Mouse (Mus musculus) E14TG2a.4 (cell line): ENCODE data around the gene Gm3646.

Experiments
- H3K27me3 ChIP-seq: 2 replicates; pipeline ENCODE4 v1.6.1; 2014; ENCODE audit warnings: low read length, control low read depth; ENCODE audit not compliant: insufficient read depth
- H3K36me3 ChIP-seq: 2 replicates; pipeline ENCODE4 v1.6.1; 2014; ENCODE audit warnings: low read length, control low read depth; ENCODE audit not compliant: insufficient read depth
- H3K4me1 ChIP-seq: replicated peaks from 2 replicates; pipeline ENCODE4 v1.6.1; 2014; ENCODE audit warnings: low read depth, low read length, control low read depth
- H3K4me3 ChIP-seq: replicated peaks from 2 replicates; pipeline ENCODE4 v1.5.1; 2014; ENCODE audit warnings: mild to moderate bottlenecking, low read length
- H3K9me3 ChIP-seq: 2 replicates; pipeline ENCODE4 v1.6.1; 2014; ENCODE audit warnings: low read length, control low read depth
- CTCF ChIP-seq: conservative IDR thresholded peaks from 2 replicates; pipeline ENCODE4 v1.5.1; 2014; ENCODE audit warnings: low read length
- NANOG ChIP-seq: IDR thresholded peaks from 2 replicates; pipeline ENCODE4 v1.6.1; 2014; ENCODE audit warnings: borderline replicate concordance, low read length, mixed read lengths
- POU5F1 ChIP-seq: IDR thresholded peaks from 2 replicates; pipeline ENCODE4 v1.6.1; 2014; ENCODE audit warnings: low read length, borderline replicate concordance

The Gm3646 gene

DNA sequence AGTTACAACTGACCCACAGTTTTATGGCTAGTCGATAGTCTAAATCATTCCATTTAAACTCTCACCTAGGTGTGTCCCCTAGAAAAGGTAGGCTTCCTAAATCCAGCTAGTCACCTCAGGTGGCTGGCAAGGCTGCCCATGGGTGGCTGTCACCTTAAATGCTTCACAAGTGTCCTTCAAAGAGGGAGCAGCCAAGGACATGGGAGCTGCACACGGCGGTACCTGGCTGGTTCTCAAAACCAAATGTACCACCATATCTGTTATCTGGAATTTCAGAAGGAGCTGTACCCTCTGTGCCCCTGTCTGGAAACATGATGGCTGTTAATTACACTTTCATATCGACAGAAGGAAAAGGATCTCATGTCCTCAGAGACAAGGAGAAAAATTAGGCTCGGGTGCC lies 31.6 kb downstream of the Gm3646 start:
- Histone ChIP-seq H3K27me3 (no peaks in the 10 kb centered on the region), H3K4me3 (no peak overlapping the region), H3K4me1 (peaks cover 17% of the 10 kb centered on the region), H3K9me3 (no peaks in the 10 kb centered on the region), H3K36me3 (no peaks in the 10 kb centered on the region)
- TF ChIP-seq POU5F1 (no peak), NANOG (no peak), CTCF (no peak)

DNA sequence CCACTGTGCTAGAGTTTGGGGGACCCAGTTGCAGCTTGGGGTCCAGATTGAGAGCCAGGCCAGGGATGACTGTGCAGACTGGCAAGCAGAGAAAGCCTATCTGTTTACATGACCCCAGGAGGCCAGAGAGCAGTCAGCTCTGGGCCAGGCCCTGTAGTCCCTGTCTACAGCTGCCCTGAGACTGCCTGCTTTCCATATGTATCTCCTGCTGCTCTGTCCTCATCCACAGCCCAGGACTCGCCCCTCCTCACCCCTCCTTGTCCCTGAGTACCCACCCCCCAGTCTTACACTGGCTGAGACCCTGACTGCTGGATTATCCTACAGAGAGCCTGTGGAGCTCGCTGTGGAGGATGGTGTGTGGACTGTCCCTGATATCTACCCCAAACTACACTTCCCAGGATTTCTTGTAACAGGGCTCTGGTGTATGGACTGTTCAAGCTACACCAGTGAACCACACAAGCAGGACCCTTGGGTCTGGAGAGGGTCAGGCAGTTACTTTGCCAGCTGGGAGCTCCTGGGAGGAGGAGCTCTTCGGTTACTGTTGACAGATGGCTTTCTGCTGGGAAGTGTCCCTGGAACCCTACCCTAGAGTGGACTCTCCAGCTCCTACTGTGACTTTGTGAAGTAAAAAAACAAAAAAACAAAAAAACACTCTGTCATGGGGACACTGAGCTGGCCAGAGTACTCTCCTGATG lies 32.6 kb downstream of the Gm3646 start:
- Histone ChIP-seq H3K36me3 (no peaks in the 10 kb centered on the region), H3K4me3 (no peak overlapping the region), H3K27me3 (no peaks in the 10 kb centered on the region), H3K9me3 (no peaks in the 10 kb centered on the region), H3K4me1 (peaks cover 17% of the 10 kb centered on the region)
- TF ChIP-seq NANOG (no peak), POU5F1 (no peak), CTCF (no peak)

DNA sequence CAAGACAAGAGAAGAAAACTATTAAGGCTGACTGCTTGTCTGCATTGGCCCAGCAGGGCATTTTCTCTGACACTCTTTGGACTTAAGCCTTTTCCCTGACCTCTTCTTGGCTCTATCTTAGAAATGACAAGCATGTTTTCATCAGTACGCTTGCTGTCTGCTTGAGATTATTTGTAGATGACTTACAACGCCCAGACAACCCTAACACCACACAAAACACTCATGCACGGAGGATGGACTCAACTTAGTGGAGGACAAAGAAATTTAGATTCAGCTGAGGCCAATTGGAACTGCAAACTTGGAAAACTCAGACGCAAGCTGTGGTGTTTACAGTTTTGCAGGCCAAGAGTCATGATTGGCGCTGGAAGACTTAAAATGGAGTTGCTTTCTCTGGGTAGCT lies 34.7 kb downstream of the Gm3646 start:
- TF ChIP-seq POU5F1 (no peak), CTCF (no peak), NANOG (no peak)
- no peaks in the 10 kb centered on the region for H3K36me3 ChIP-seq
- H3K4me1 ChIP-seq = peaks cover 17% of the 10 kb centered on the region
- no peak overlapping the region for H3K4me3 ChIP-seq
- peaks cover 1% of the 10 kb centered on the region; the same call in 1 of the 2 replicates for H3K27me3 ChIP-seq
- no peaks in the 10 kb centered on the region for H3K9me3 ChIP-seq

DNA sequence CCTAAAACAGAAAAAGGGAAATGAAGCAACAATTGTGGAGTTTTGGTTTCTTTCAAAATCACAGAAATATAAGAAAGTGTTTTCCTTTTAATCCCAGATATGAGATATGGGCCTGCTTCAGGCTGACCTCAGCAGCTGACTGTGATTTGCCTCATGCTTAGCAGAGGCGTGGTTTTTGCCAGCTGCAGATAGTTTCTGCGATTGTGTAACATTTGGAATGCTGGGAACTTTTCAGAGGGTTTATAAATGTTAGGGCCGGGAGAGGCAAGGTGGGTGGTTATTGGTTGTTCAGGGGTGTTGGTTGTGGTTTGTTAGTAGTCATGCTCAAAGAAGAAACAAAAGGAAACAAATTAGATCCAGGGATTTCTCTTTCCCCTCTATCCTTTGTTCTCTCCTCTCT lies 37.1 kb downstream of the Gm3646 start:
- Histone ChIP-seq H3K9me3 (no peaks in the 10 kb centered on the region), H3K4me1 (peaks cover 17% of the 10 kb centered on the region; the same call in 1 of the 2 replicates), H3K36me3 (no peaks in the 10 kb centered on the region), H3K27me3 (peaks cover 6% of the 10 kb centered on the region; the same call in 1 of the 2 replicates), H3K4me3 (no peak overlapping the region)
- no peak for TF ChIP-seq CTCF
- no peak for TF ChIP-seq POU5F1
- TF ChIP-seq NANOG = no peak

DNA sequence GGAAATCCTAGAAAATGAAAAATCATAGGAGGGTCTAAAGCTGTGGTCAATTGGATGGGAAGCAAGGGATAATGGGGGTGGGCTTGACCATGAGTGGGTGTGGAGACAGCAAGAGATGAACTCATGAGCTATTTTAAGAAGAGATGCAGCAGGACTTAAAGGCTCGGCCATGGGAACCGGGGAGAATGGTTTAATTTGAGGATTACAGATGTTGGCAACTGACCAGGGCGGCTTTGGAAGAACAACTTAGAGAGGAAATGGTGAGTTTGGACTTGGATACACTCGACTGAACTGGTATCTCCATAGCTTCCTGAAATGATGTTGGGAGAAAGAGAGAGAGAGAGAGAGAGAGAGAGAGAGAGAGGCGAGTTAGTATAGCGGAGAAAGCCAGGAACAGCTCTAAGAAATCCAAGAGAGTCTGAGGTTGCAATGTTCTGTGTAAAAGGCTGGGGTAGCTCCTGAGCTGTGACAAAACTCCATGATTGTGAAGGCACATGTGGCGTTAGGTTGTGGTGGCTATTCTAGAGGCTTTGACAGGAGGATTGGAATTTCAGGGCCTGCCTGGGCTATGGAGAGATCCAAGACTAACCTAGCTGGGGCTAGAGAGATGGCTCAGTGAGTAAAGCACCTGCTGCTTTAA lies 39.2 kb downstream of the Gm3646 start:
- Histone ChIP-seq H3K4me1 (peaks cover 28% of the 10 kb centered on the region), H3K27me3 (peaks cover 8% of the 10 kb centered on the region; the same call in 1 of the 2 replicates), H3K36me3 (no peaks in the 10 kb centered on the region), H3K9me3 (no peaks in the 10 kb centered on the region), H3K4me3 (no peak overlapping the region)
- no peak for TF ChIP-seq POU5F1
- no peak for TF ChIP-seq CTCF
- TF ChIP-seq NANOG = no peak

DNA sequence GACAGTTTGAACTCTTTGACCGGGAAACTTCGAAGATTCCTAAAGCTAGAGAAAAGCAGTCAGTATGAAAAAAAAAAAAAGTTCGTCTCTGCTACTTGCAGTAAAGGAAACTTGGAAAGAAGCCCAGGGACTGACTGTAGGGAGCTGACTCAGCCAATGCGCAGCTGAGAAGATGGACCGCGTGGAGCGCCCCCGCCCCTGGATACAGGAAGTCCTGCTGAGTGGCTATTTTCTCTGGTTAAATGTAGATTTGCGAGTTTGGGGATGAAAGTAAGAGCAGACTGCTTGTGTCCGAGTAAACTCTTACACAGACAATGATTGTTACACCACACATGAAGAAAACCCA lies 43.1 kb downstream of the Gm3646 start:
- Histone ChIP-seq H3K4me1 (peaks cover 30% of the 10 kb centered on the region), H3K27me3 (peaks cover 18% of the 10 kb centered on the region), H3K9me3 (peaks cover 5% of the 10 kb centered on the region; the same call in 1 of the 2 replicates), H3K36me3 (no peaks in the 10 kb centered on the region), H3K4me3 (no peak overlapping the region; the same call in 1 of the 2 replicates)
- no peak for TF ChIP-seq CTCF
- no peak for TF ChIP-seq NANOG

DNA sequence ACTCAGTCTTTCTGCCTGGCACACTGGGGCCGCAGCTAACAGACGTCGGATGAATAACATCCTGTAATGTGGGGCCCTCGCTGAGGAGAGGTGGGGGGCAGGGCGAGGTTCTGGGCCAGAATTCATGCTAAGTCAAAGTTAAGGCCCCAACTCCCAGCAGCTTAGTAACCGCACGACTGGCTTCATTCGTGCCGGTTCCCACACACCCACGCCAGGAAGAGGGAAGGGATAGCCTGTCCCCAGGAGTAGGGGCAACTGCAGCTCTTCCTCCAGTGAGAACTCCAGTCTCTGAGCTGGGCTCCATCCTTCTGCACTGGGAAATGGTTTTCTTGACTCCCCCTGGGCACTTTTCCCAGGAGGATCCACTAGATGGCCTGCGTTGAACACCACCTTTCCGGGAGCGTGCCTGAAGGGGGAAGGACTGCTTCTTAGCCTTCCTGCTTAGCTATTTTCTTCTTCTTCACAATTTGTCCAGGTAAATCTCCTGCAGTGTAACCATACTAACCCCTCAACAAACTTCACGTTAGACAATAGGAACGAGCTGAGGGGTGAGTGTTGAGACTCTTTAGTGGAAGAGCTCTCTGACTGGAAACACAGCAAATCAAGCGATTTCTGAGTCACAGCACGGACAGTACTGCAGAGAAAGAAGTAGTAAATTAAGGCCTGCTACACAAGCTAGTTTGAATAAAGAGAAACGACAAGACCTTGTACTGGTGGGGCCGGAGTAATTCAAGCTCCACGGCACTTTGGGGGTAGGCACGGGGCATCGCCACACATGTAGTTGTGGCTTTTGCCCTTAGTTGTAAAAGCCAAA lies 43.7 kb downstream of the Gm3646 start:
- H3K9me3 ChIP-seq = peaks cover 9% of the 10 kb centered on the region; the same call in 1 of the 2 replicates
- TF ChIP-seq CTCF = peak; percentile 24
- TF ChIP-seq NANOG = no peak
- no peak for TF ChIP-seq POU5F1
- peaks cover 30% of the 10 kb centered on the region for H3K4me1 ChIP-seq
- peak overlapping the region; percentile 2; the same call in 1 of the 2 replicates for H3K4me3 ChIP-seq
- no peaks in the 10 kb centered on the region for H3K36me3 ChIP-seq
- H3K27me3 ChIP-seq = peaks cover 18% of the 10 kb centered on the region

DNA sequence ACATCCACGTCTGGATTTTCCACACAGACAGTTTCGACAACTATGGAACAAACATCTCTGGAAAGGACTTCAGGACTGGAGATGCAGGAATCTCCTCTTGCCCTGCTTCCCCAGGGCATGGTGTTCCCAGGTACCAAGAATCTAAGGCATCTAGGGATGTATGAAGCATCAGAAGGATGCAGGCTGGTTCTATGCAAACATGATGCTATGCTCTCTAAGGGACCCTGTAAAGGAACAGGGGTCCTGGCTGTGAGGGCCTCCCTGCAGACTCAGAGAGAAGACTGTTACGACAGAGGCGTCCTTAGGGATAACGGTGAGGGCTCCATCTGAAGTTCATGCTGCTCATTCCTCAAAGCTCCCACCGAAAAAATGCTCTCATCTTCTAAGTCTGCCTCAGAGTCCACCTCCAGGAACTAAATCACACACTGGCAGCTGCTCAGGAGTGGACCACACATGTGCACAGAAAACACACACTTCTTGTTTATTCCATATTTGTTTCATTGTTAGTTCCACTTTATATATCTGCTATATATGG lies 44.9 kb downstream of the Gm3646 start:
- no peaks in the 10 kb centered on the region for H3K36me3 ChIP-seq
- peaks cover 12% of the 10 kb centered on the region for H3K9me3 ChIP-seq
- H3K4me3 ChIP-seq = no peak overlapping the region
- no peak for TF ChIP-seq POU5F1
- peaks cover 15% of the 10 kb centered on the region for H3K27me3 ChIP-seq
- peaks cover 30% of the 10 kb centered on the region for H3K4me1 ChIP-seq
